Mouse (Mus musculus): ENCODE data around the gene Nepro. TPM values are rescaled to one million over a fixed set of nuclear protein-coding genes. Genes with fewer than 3 reads are reported as not detected.

Nepro gene
- total RNA-seq (2021): 1 to 10 TPM; 4.6 to 7.2 TPM
- long read RNA-seq, experiment 1, partial matches to known transcripts: 2 of 6 reads
- long read RNA-seq, experiment 1, other reads (novel, unspliced or antisense): 0 of 6 reads
- long read RNA-seq, experiment 2, partial matches to known transcripts: 0 of 3 reads
- long read RNA-seq, experiment 2, other reads (novel, unspliced or antisense): 1 of 3 reads

GRCm38 (mm10) chr16:44724083-44724787, at the start of gene Nepro:
Gene Nepro, plus strand, starts transcription at chr16:44724301.
- intact Hi-C loops (cut with DNase I): no loop called here
- DNase-seq: peak; percentile 94

GRCm38 (mm10) chr16:44676357-44676756, 47.7 kb upstream of the Nepro start:
- DNase-seq: no peak
- intact Hi-C loops (cut with DNase I): no loop called here

GRCm38 (mm10) chr16:44679082-44679481, 45.0 kb upstream of the Nepro start:
- intact Hi-C loops (cut with DNase I): no loop called here
- DNase-seq: no peak

- intact Hi-C loops (cut with DNase I): no loop called here
- no peak for DNase-seq
These were observed 44.6 kb upstream of the Nepro start for GRCm38 (mm10) chr16:44679503-44679971.

- peak in 1 of 2 experiments; percentile 27 for DNase-seq
- intact Hi-C loops (cut with DNase I): no loop called here
These were observed 43.2 kb upstream of the Nepro start for GRCm38 (mm10) chr16:44680756-44681498.

DNA sequence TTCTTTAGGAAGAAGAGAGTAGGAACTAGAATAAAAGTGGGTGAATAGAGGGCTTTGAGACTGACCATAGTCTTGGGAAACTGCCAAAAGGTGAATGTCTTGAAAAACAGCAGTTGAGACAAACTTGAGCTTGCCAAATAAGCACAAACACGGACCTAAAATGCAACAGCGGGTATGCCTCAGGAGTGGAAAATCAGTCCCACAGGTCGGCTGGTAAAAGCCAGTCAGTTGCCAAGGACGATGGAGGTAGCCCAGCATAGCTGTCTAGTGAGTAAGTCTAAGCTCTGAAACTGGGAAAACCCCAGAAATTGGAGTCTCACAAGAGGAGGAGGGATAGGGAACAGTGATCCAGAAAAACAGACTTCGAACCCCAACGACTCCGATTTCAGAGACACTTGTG, 39.5 kb upstream of the Nepro start:
- DNase-seq: no peak
- intact Hi-C loops (cut with DNase I): no loop called here

GRCm38 (mm10) chr16:44685401-44685800, 38.7 kb upstream of the Nepro start:
- intact Hi-C loops (cut with DNase I): no loop called here
- no peak for DNase-seq

GRCm38 (mm10) chr16:44686991-44687718, 36.9 kb upstream of the Nepro start:
- intact Hi-C loops (cut with DNase I): no loop called here
- no peak for DNase-seq

GRCm38 (mm10) chr16:44687719-44688420, 36.2 kb upstream of the Nepro start:
- intact Hi-C loops (cut with DNase I): no loop called here
- DNase-seq: no peak

- intact Hi-C loops (cut with DNase I): no loop called here
These were observed 35.6 kb upstream of the Nepro start for GRCm38 (mm10) chr16:44688507-44688906.

DNA sequence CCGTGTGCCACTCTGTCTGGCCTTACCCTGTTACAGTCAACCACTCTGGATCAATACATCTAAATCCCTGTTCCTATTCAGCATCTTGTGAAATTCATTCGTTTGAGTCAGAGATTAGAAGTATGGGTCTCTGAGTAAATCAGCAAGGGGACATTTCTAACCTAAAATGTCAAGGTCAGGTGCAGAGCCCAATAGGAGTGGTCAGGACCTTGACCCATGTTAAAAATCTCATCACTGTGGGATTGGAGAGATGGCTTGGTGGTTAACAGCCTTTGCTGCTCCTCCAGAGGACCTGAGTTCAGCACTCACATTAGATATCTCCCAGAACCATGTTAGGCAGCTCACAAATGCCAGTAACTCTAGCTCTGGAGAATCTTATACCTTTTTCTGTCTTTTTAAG, 33.6 kb upstream of the Nepro start:
- no peak for DNase-seq

More at GRCm38 (mm10) chr16:44688507-44688906, 35.6 kb upstream of the Nepro start:
- DNase-seq: no peak

GRCm38 (mm10) chr16:44691066-44691465, 33.0 kb upstream of the Nepro start:
- intact Hi-C loops (cut with DNase I): loop anchor here (10.0 kb wide), 1 partner anchor 46 kb away; no protein-coding TSS in a partner anchor
- DNase-seq: no peak

More for the DNA sequence above, 33.6 kb upstream of the Nepro start:
- intact Hi-C loops (cut with DNase I): loop anchor here (10.0 kb wide), 1 partner anchor 46 kb away; no protein-coding TSS in a partner anchor

GRCm38 (mm10) chr16:44691561-44692141, 32.5 kb upstream of the Nepro start:
- peak; percentile 55 to 63 for DNase-seq
- intact Hi-C loops (cut with DNase I): loop anchor here (10.0 kb wide), 1 partner anchor 47 kb away; no protein-coding TSS in a partner anchor

DNA sequence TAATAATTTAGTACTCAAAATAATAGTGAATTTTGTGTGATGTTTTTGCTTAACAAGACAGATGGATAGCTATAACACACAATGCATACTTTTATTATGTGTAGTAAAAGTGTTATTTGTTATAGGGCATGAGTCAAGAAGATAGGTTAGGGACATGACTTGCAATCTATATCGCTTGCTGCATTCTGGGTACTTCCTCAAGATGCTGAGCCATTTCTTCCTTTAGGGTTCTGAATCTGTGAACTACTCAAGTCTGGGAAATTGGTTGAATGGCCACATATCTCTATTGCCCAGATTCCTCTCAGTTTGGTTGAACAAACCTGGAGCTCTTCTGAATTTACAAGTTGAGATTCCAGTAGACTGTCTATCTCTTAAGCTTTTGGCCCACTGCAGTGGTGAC, 31.6 kb upstream of the Nepro start:
- no peak for DNase-seq
- intact Hi-C loops (cut with DNase I): loop anchor here (10.0 kb wide), 1 partner anchor 48 kb away; no protein-coding TSS in a partner anchor

GRCm38 (mm10) chr16:44693695-44694094, 30.4 kb upstream of the Nepro start:
- intact Hi-C loops (cut with DNase I): loop anchor here (10.0 kb wide), 1 partner anchor 49 kb away; no protein-coding TSS in a partner anchor
- no peak for DNase-seq

DNA sequence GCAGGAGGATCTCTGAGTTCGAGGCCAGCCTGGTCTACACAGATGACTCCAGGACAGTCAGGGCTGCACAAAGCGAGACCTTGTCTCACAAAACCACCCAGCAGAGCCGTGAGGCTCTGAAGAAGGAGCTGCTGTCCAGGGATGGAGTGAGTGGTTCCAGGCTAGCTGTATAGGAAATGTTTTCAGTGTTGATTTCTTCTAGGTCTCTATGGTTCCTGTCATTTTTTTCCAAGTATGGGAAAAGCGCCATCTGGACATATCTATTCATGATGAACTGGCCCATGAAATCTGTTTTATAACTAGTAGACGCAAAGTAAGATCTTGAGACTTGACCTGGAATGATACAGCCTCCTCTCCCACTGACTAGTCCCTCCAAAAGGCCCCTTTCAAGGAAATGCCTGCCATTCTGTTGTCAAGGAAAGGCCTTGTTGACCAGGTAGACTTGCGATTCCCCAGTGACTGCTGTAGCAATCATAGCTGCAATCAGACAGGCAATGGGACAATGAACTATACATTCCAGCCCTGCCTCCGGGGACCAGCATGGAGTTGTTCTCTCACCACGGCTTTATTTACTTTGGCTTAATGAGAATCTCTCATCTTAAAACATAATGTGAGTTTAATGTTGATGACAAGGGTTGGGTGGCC, 28.8 kb upstream of the Nepro start:
- no peak for DNase-seq
- intact Hi-C loops (cut with DNase I): loop anchor here (10.0 kb wide), 1 partner anchor 51 kb away; no protein-coding TSS in a partner anchor

GRCm38 (mm10) chr16:44695859-44696620, 28.1 kb upstream of the Nepro start:
- intact Hi-C loops (cut with DNase I): loop anchor here (10.0 kb wide), 1 partner anchor 51 kb away; no protein-coding TSS in a partner anchor
- DNase-seq: peak; percentile 50 to 60

Data from heart, postnatal 14 days (tissue).